Mouse (Mus musculus) ES-Bruce4 (cell line): ENCODE results near the gene March5.

Source experiments
- CTCF ChIP-seq: IDR thresholded peaks from one replicate; pipeline ENCODE4 v1.8.1; 2011; ENCODE audit warnings: low read depth, low read length
- EP300 ChIP-seq: IDR thresholded peaks from 2 replicates; pipeline ENCODE4 v1.6.1; 2011; ENCODE audit warnings: low read depth, low read length; ENCODE audit not compliant: insufficient read depth
- POLR2A ChIP-seq: IDR thresholded peaks from one replicate; pipeline ENCODE4 v1.8.1; 2011; ENCODE audit warnings: low read length; ENCODE audit not compliant: insufficient read depth

DNA sequence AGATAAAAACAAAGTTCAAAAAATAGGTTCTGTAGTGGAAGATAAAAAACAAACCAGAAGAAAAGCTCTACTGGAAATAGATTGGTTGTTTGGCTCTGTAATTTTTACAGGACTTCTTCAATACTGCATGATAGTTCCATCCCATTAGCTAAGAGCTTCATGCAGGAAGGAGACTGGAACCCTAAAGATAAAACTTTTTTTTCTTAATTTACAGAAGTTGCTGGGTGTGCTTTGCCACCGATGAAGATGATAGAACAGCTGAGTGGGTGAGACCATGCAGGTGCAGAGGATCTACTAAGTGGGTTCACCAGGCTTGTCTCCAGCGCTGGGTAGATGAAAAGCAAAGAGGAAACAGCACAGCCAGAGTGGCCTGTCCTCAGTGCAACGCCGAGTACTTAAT lies 3.1 kb downstream of the March5 start:
- no peak for TF ChIP-seq EP300
- TF ChIP-seq CTCF: no peak
- TF ChIP-seq POLR2A: no peak
